Mouse (Mus musculus) brain, embryonic 14.5 days (tissue): Measurements from ENCODE around the gene Nrg4.
"Not testable (repeated sequence)": the region's sequence is repeated elsewhere in the genome, so short reads cannot be mapped to it uniquely, and the experiment has no call there.

ENCODE experiments used
- CTCF ChIP-seq: fragments of 200-500 bp; IDR thresholded peaks from 2 replicates; pipeline ENCODE4 v1.5.1; 2012; ENCODE audit warnings: inconsistent platforms, mild to moderate bottlenecking, moderate library complexity, borderline replicate concordance; ENCODE audit not compliant: insufficient read depth, insufficient read length; ENCODE audit errors: extremely low read depth
- POLR2A ChIP-seq: fragments of 200-500 bp; IDR thresholded peaks from 2 replicates; pipeline ENCODE4 v1.6.1; 2012; ENCODE audit warnings: mild to moderate bottlenecking, inconsistent platforms, borderline replicate concordance; ENCODE audit not compliant: poor library complexity, insufficient read depth, insufficient read length, severe bottlenecking; ENCODE audit errors: extremely low read depth

DNA sequence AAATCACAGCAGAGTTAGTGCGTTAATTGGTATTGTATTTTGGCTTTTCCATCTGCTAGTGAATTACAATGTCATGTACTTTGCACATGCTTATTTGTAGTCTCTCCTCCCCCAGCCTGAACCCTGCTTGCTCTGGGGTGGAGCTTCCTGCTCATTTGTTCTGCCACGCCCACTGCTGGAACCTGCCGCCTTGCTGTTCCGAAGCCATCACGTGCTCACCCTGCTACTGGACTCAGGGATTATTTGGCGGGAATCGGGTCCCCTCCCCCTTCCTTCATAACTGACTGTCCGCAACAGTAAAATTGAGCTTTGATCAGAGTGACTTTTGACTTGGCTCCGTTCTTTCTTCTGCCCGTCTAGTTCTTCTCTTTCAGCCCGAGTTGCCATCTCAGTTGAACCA, 93.6 kb downstream of the Nrg4 start:
- not testable (repeated sequence) for TF ChIP-seq POLR2A, CTCF
